In the genomic region with DNA sequence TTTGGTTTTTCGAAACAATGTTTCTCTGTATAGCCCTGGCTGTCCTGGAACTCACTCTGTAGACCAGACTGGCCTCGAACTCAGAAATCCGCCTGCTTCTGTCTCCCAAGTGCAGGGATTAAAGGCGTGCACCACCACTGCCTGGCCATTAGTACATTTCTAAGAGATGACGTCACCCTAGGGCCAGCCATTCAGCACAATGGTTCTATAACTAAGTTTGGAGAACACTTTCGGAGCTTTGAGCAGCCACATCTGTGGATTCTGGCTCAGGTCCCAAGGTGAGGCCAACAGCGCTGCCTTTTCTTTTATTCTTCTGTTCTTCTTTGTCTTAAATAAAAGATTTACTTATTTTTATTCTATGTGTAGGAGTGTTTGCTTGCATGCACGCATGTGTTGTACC, we compare ENCODE assay signal across 23 mouse cellular contexts. TPM values are rescaled to one million over a fixed set of nuclear protein-coding genes. Genes with fewer than 3 reads are reported as not detected.
DNase-seq lines count a peak whose midpoint lies in the region; ATAC-seq and TF ChIP-seq lines count a peak whose summit lies in the region.
"Had no signal": no experiment of that assay in that cellular context is flagged by ENCODE, and none has a peak within 500 bp of the region (broad histone marks: within the 10 kb centered on the region; RNA-seq: fewer than 3 reads in every experiment).

No protein-coding gene starts in this region.

- no peak overlapping the region for H3K9ac ChIP-seq in hindbrain, embryonic 15.5 days
- H3K9ac ChIP-seq in hindbrain, embryonic 14.5 days, result no peak overlapping the region
- H3K9ac ChIP-seq in lung, embryonic 14.5 days, result no peak overlapping the region
- H3K9ac ChIP-seq in embryonic facial prominence, embryonic 14.5 days (ENCODE audit: low read depth, low read length), result no peak overlapping the region
- H3K9ac ChIP-seq in limb, embryonic 13.5 days, result no peak overlapping the region
- H3K9ac ChIP-seq: intestine, embryonic 15.5 days; limb, embryonic 15.5 days; liver, embryonic 15.5 days; stomach, embryonic 15.5 days had no signal

- H3K4me1 ChIP-seq in hindbrain, embryonic 15.5 days (replicated peaks), result 0 out of 2 replicates have a peak, but pooled peaks cover 6% of the 10 kb centered on the region
- H3K4me1 ChIP-seq in hindbrain, embryonic 14.5 days (replicated peaks; ENCODE audit: control insufficient read depth, insufficient read depth, low read length), result no peaks in the 10 kb centered on the region
- no peaks in the 10 kb centered on the region for H3K4me1 ChIP-seq in lung, embryonic 14.5 days (ENCODE audit: insufficient read depth)
- H3K4me1 ChIP-seq in embryonic facial prominence, embryonic 14.5 days (ENCODE audit: control insufficient read depth, insufficient read depth, low read length), result peaks cover 3% of the 10 kb centered on the region; the same call in 1 of the 2 replicates
- peaks cover 12% of the 10 kb centered on the region; the same call in 1 of the 2 replicates for H3K4me1 ChIP-seq in limb, embryonic 13.5 days
- H3K4me1 ChIP-seq: intestine, embryonic 15.5 days; limb, embryonic 15.5 days; liver, embryonic 15.5 days; stomach, embryonic 15.5 days had no signal

- no peaks in the 10 kb centered on the region for H3K36me3 ChIP-seq in hindbrain, embryonic 15.5 days
- H3K36me3 ChIP-seq in hindbrain, embryonic 14.5 days (replicated peaks; ENCODE audit: control insufficient read depth, insufficient read depth), result no peaks in the 10 kb centered on the region
- H3K36me3 ChIP-seq in lung, embryonic 14.5 days (ENCODE audit: insufficient read depth), result no peaks in the 10 kb centered on the region
- no peaks in the 10 kb centered on the region for H3K36me3 ChIP-seq in embryonic facial prominence, embryonic 14.5 days (ENCODE audit: control insufficient read depth, insufficient read depth, low read length)
- no peaks in the 10 kb centered on the region for H3K36me3 ChIP-seq in limb, embryonic 13.5 days
- H3K36me3 ChIP-seq: hindbrain, embryonic 10.5 days; intestine, embryonic 15.5 days; limb, embryonic 15.5 days; liver, embryonic 15.5 days; stomach, embryonic 15.5 days had no signal

- no peaks in the 10 kb centered on the region for H3K9me3 ChIP-seq in hindbrain, embryonic 15.5 days
- H3K9me3 ChIP-seq in hindbrain, embryonic 14.5 days (ENCODE audit: control insufficient read depth, low read length), result no peaks in the 10 kb centered on the region
- H3K9me3 ChIP-seq in lung, embryonic 14.5 days (ENCODE audit: low read depth, low read length), result no peaks in the 10 kb centered on the region
- H3K9me3 ChIP-seq in embryonic facial prominence, embryonic 14.5 days (ENCODE audit: control insufficient read depth, low read length), result no peaks in the 10 kb centered on the region
- no peaks in the 10 kb centered on the region for H3K9me3 ChIP-seq in limb, embryonic 13.5 days
- H3K9me3 ChIP-seq: hindbrain, embryonic 10.5 days; intestine, embryonic 15.5 days; limb, embryonic 15.5 days; liver, embryonic 15.5 days; stomach, embryonic 15.5 days had no signal

- ATAC-seq in hindbrain, embryonic 15.5 days (ENCODE audit: low FRiP score, low read depth), result 0 out of 2 replicates have a peak, but pooled peaks have one; percentile 33
- ATAC-seq in hindbrain, embryonic 14.5 days (ENCODE audit: low FRiP score), result no peak
- ATAC-seq in lung, embryonic 14.5 days (ENCODE audit: insufficient read depth), result peak; percentile 69; the same call in 1 of the 2 replicates
- ATAC-seq in embryonic facial prominence, embryonic 14.5 days (ENCODE audit: low read depth), result 0 out of 2 replicates have a peak, but pooled peaks have one; percentile 33
- peak; percentile 64; the same call in 1 of the 2 replicates for ATAC-seq in limb, embryonic 13.5 days (ENCODE audit: low FRiP score, low read depth)
- ATAC-seq: lung, postnatal 0 days had no signal

- no peak for DNase-seq in hindbrain, embryonic 14.5 days (ENCODE audit: low spot score)
- DNase-seq in lung, embryonic 14.5 days, result peak; percentile 52
- no peak for DNase-seq in lung, postnatal 36 days
- DNase-seq in embryonic facial prominence, embryonic 14.5 days (ENCODE audit: low spot score), result peak; percentile 41
- DNase-seq in urinary bladder, postnatal 25 days (ENCODE audit: low spot score), result no peak
- DNase-seq: cerebellum, adult 9-10 months; layer of hippocampus, adult 9-11 months; spleen, adult 18-20 months; thymus, adult 2 months had no signal

- TF ChIP-seq CTCF in lung, embryonic 14.5 days (IDR thresholded peaks at IDR 0.05; ENCODE audit: low read depth), result no peak

- no peak overlapping the region for H3K4me2 ChIP-seq in hindbrain, embryonic 15.5 days
- H3K4me2 ChIP-seq in hindbrain, embryonic 14.5 days (replicated peaks), result no peak overlapping the region
- H3K4me2 ChIP-seq in lung, embryonic 14.5 days, result no peak overlapping the region
- H3K4me2 ChIP-seq in embryonic facial prominence, embryonic 14.5 days (ENCODE audit: low read depth, low read length), result no peak overlapping the region
- H3K4me2 ChIP-seq in limb, embryonic 13.5 days (replicated peaks), result no peak overlapping the region
- H3K4me2 ChIP-seq: intestine, embryonic 15.5 days; limb, embryonic 15.5 days; liver, embryonic 15.5 days; stomach, embryonic 15.5 days had no signal

- H3K27ac ChIP-seq in hindbrain, embryonic 15.5 days (replicated peaks), result no peak overlapping the region
- H3K27ac ChIP-seq in hindbrain, embryonic 14.5 days, result no peak overlapping the region
- no peak overlapping the region for H3K27ac ChIP-seq in lung, embryonic 14.5 days (ENCODE audit: low read depth)
- H3K27ac ChIP-seq in embryonic facial prominence, embryonic 14.5 days (replicated peaks; ENCODE audit: low read depth, low read length), result no peak overlapping the region
- H3K27ac ChIP-seq in limb, embryonic 13.5 days, result no peak overlapping the region
- H3K27ac ChIP-seq: hindbrain, embryonic 10.5 days; intestine, embryonic 15.5 days; left cerebral cortex, adult 2 months; limb, embryonic 15.5 days; liver, embryonic 15.5 days; stomach, embryonic 15.5 days had no signal

- WGBS in hindbrain, embryonic 15.5 days, result 79% methylated on average over 8 of the region's 8 CpGs
- WGBS in hindbrain, embryonic 14.5 days, result 84% methylated on average over 8 of the region's 8 CpGs
- 60% methylated on average over 8 of the region's 8 CpGs for WGBS in lung, embryonic 14.5 days
- WGBS in embryonic facial prominence, embryonic 14.5 days, result 66% methylated on average over 8 of the region's 8 CpGs
- WGBS in limb, embryonic 13.5 days, result 62% methylated on average over 8 of the region's 8 CpGs

- no peaks in the 10 kb centered on the region for H3K27me3 ChIP-seq in hindbrain, embryonic 15.5 days
- no peaks in the 10 kb centered on the region for H3K27me3 ChIP-seq in hindbrain, embryonic 14.5 days (ENCODE audit: control insufficient read depth, insufficient read depth, low read length)
- no peaks in the 10 kb centered on the region for H3K27me3 ChIP-seq in lung, embryonic 14.5 days (ENCODE audit: insufficient read depth, low read length)
- H3K27me3 ChIP-seq in embryonic facial prominence, embryonic 14.5 days (replicated peaks; ENCODE audit: control insufficient read depth, insufficient read depth, low read length), result no peaks in the 10 kb centered on the region
- no peaks in the 10 kb centered on the region for H3K27me3 ChIP-seq in limb, embryonic 13.5 days
- H3K27me3 ChIP-seq: intestine, embryonic 15.5 days; limb, embryonic 15.5 days; liver, embryonic 15.5 days; stomach, embryonic 15.5 days had no signal

- H3K4me3 ChIP-seq in hindbrain, embryonic 15.5 days, result no peak overlapping the region
- no peak overlapping the region for H3K4me3 ChIP-seq in hindbrain, embryonic 14.5 days (replicated peaks; ENCODE audit: low read length)
- H3K4me3 ChIP-seq in lung, embryonic 14.5 days (ENCODE audit: low read depth, low read length), result no peak overlapping the region
- H3K4me3 ChIP-seq in embryonic facial prominence, embryonic 14.5 days (ENCODE audit: low read depth, low read length), result no peak overlapping the region
- no peak overlapping the region for H3K4me3 ChIP-seq in limb, embryonic 13.5 days
- H3K4me3 ChIP-seq: hindbrain, embryonic 10.5 days; intestine, embryonic 15.5 days; left cerebral cortex, adult 2 months; limb, embryonic 15.5 days; liver, embryonic 15.5 days; stomach, embryonic 15.5 days had no signal

RNA-seq across cellular contexts. Expression of a gene that starts 3.0 kb away (rescaled TPM):
- polyA plus RNA-seq in hindbrain, embryonic 15.5 days (2015; fragmentation: Nextera tagmentation; extraction: Ambion mirVana), result not detected in 2 replicates
- polyA plus RNA-seq in hindbrain, embryonic 14.5 days (2014; fragmentation: Nextera tagmentation; extraction: Ambion mirVana), result not detected in 2 replicates
- polyA plus RNA-seq in lung, embryonic 14.5 days (2014; fragmentation: Nextera tagmentation; extraction: Ambion mirVana), result not detected in 2 replicates
- 0.10 and 0.34 TPM in 2 replicates for polyA plus RNA-seq in embryonic facial prominence, embryonic 14.5 days (2014; fragmentation: Nextera tagmentation; extraction: Ambion mirVana)
- polyA plus RNA-seq in limb, embryonic 13.5 days (2015; fragmentation: Nextera tagmentation; extraction: Ambion mirVana), result not detected in 2 replicates
- polyA plus RNA-seq: C2C12; cortical plate, adult 2 months; heart, embryonic 16.5 days; intestine, embryonic 15.5 days; limb, embryonic 15.5 days; liver, embryonic 15.5 days; lung, postnatal 0 days; midbrain, embryonic 16.5 days; stomach, embryonic 15.5 days; thymus, adult 2 months; urinary bladder, adult 2 months had no signal

Comparison
In these comparisons a context has a peak if more than half of its experiments do, and no peak if none do; other contexts are left out.
1. DNase-seq: peak in lung, embryonic 14.5 days (single experiment) and embryonic facial prominence, embryonic 14.5 days (single experiment); none in hindbrain, embryonic 14.5 days (single experiment), lung, postnatal 36 days (single experiment) and urinary bladder, postnatal 25 days (single experiment).